In the genomic region with DNA sequence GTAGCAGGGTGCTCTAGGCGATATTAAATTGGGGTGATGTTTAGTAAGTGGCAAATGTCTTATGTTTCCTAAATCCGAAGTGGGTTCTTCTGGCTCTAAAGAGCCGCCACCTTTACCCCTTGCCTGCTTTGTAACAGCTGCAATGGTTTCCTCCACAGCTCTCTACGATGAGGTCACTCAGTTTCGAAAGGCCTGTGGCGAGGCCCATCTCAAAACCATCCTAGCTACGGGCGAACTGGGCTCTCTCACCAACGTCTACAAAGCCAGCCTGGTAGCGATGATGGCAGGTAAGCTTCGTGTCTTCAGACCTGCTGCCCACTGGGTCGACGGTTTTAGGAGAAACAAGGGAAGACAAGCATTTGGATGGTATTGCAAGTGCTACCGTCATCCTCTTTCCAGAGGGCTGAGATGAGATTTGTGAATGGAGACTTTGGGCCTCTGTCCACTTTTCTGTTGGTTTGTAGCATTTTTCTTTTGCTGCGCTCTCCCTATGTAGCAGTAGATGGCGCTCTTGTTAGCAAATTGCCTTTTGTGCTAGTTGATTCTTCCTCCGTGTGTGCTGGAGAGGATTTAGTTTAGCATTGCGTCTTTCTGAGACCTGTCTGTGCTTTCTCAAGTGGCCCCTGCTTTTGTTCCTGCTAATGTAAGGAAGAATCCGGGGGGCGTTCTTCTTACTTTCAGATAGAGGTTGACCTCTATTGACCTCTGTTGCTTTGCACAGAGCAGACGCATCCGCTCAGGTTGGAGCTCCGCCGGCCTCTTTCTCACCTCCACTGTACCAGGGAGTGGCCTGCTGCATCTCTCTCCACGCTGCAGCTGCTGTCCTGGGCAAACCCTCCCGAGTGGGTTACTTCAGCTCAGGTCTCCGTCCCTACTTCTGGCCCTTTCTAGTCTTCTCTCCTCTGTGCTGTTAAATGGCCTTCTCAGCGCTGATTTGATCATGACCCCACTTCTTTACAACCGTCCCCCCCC, we compare ENCODE assay signal across 9 mouse cellular contexts. TPM values are rescaled to one million over a fixed set of nuclear protein-coding genes. Genes with fewer than 3 reads are reported as not detected.
DNase-seq lines count a peak whose midpoint lies in the region; ATAC-seq and TF ChIP-seq lines count a peak whose summit lies in the region.
"Had no signal": no experiment of that assay in that cellular context is flagged by ENCODE, and none has a peak within 500 bp of the region (broad histone marks: within the 10 kb centered on the region; RNA-seq: fewer than 3 reads in every experiment).

No protein-coding gene starts in this region.

- peaks cover 6% of the 10 kb centered on the region; the same call in 1 of the 2 replicates for H3K36me3 ChIP-seq in lung, embryonic 14.5 days (ENCODE audit: insufficient read depth)
- no peaks in the 10 kb centered on the region for H3K36me3 ChIP-seq in hindbrain, embryonic 14.5 days (replicated peaks; ENCODE audit: control insufficient read depth, insufficient read depth)
- peaks cover 21% of the 10 kb centered on the region for H3K36me3 ChIP-seq in liver, postnatal 0 days (replicated peaks; ENCODE audit: insufficient read depth, low read length)
- H3K36me3 ChIP-seq in stomach, embryonic 14.5 days (ENCODE audit: control insufficient read depth, insufficient read depth, low read length) = no peaks in the 10 kb centered on the region

- TF ChIP-seq CTCF in lung, embryonic 14.5 days (IDR thresholded peaks at IDR 0.05; ENCODE audit: low read depth) = peak; percentile 75
- TF ChIP-seq CTCF in liver, postnatal 0 days (IDR thresholded peaks at IDR 0.05; ENCODE audit: low read depth) = peak; percentile 64

- H3K4me3 ChIP-seq in lung, embryonic 14.5 days (ENCODE audit: low read depth, low read length) = no peak overlapping the region
- no peak overlapping the region for H3K4me3 ChIP-seq in hindbrain, embryonic 14.5 days (replicated peaks; ENCODE audit: low read length)
- H3K4me3 ChIP-seq in liver, postnatal 0 days (ENCODE audit: low read depth, low read length) = no peak overlapping the region
- H3K4me3 ChIP-seq in stomach, embryonic 14.5 days (ENCODE audit: low read depth, low read length) = no peak overlapping the region
- H3K4me3 ChIP-seq: embryonic facial prominence, embryonic 15.5 days had no signal

- WGBS in lung, embryonic 14.5 days = 66% methylated on average over 29 of the region's 29 CpGs
- WGBS in hindbrain, embryonic 14.5 days = 77% methylated on average over 29 of the region's 29 CpGs
- WGBS in liver, postnatal 0 days (ENCODE audit: insufficient replicate concordance) = 78% methylated on average over 29 of the region's 29 CpGs
- 70% methylated on average over 29 of the region's 29 CpGs for WGBS in stomach, embryonic 14.5 days

- TF ChIP-seq EP300 in liver, postnatal 0 days (IDR thresholded peaks at IDR 0.05; ENCODE audit: low read depth) = no peak

- DNase-seq in lung, embryonic 14.5 days = peak; percentile 81
- no peak for DNase-seq in lung, postnatal 14 days
- DNase-seq in hindbrain, embryonic 14.5 days (ENCODE audit: low spot score) = peak; percentile 82
- DNase-seq in liver, postnatal 0 days = no peak
- DNase-seq in gastrocnemius, adult 18-20 months (ENCODE audit: low spot score) = no peak
- DNase-seq in cerebellum, adult 8-10 months = no peak

- H3K9ac ChIP-seq in lung, embryonic 14.5 days = no peak overlapping the region
- no peak overlapping the region for H3K9ac ChIP-seq in hindbrain, embryonic 14.5 days
- no peak overlapping the region for H3K9ac ChIP-seq in liver, postnatal 0 days (replicated peaks)
- H3K9ac ChIP-seq in stomach, embryonic 14.5 days (replicated peaks; ENCODE audit: low read depth, low read length) = no peak overlapping the region
- H3K9ac ChIP-seq: embryonic facial prominence, embryonic 15.5 days had no signal

- ATAC-seq in lung, embryonic 14.5 days (ENCODE audit: insufficient read depth) = peak; percentile 35
- ATAC-seq in common myeloid progenitor, adult 5-6 weeks (replicated peaks; ENCODE audit: low read depth, poor library complexity, severe bottlenecking) = peak; percentile 51; the same call in 1 of the 2 replicates
- peak; percentile 51; the same call in 1 of the 2 replicates for ATAC-seq in hindbrain, embryonic 14.5 days (ENCODE audit: low FRiP score)
- ATAC-seq in liver, postnatal 0 days = no peak
- peak; percentile 62; the same call in 1 of the 2 replicates for ATAC-seq in stomach, embryonic 14.5 days (ENCODE audit: insufficient number of reproducible peaks, insufficient read depth, low FRiP score, low read depth)

- H3K27ac ChIP-seq in lung, embryonic 14.5 days (ENCODE audit: low read depth) = no peak overlapping the region
- no peak overlapping the region for H3K27ac ChIP-seq in hindbrain, embryonic 14.5 days
- H3K27ac ChIP-seq in liver, postnatal 0 days (ENCODE audit: low read depth) = no peak overlapping the region
- no peak overlapping the region for H3K27ac ChIP-seq in stomach, embryonic 14.5 days (ENCODE audit: low read length)
- H3K27ac ChIP-seq: embryonic facial prominence, embryonic 15.5 days had no signal

- H3K4me1 ChIP-seq in lung, embryonic 14.5 days (ENCODE audit: insufficient read depth) = no peaks in the 10 kb centered on the region
- H3K4me1 ChIP-seq in hindbrain, embryonic 14.5 days (replicated peaks; ENCODE audit: control insufficient read depth, insufficient read depth, low read length) = no peaks in the 10 kb centered on the region
- H3K4me1 ChIP-seq in liver, postnatal 0 days (ENCODE audit: insufficient read depth) = no peaks in the 10 kb centered on the region
- H3K4me1 ChIP-seq in stomach, embryonic 14.5 days (ENCODE audit: control insufficient read depth, insufficient read depth, low read length) = no peaks in the 10 kb centered on the region
- H3K4me1 ChIP-seq: embryonic facial prominence, embryonic 15.5 days had no signal

- no peaks in the 10 kb centered on the region for H3K27me3 ChIP-seq in lung, embryonic 14.5 days (ENCODE audit: insufficient read depth, low read length)
- no peaks in the 10 kb centered on the region for H3K27me3 ChIP-seq in hindbrain, embryonic 14.5 days (ENCODE audit: control insufficient read depth, insufficient read depth, low read length)
- H3K27me3 ChIP-seq in liver, postnatal 0 days (ENCODE audit: insufficient read depth, low read length) = no peaks in the 10 kb centered on the region
- no peaks in the 10 kb centered on the region for H3K27me3 ChIP-seq in stomach, embryonic 14.5 days (ENCODE audit: control insufficient read depth, insufficient read depth, low read length)
- H3K27me3 ChIP-seq: embryonic facial prominence, embryonic 15.5 days had no signal

- H3K4me2 ChIP-seq in lung, embryonic 14.5 days = no peak overlapping the region
- no peak overlapping the region for H3K4me2 ChIP-seq in hindbrain, embryonic 14.5 days (replicated peaks)
- no peak overlapping the region for H3K4me2 ChIP-seq in liver, postnatal 0 days (ENCODE audit: low read depth, low read length)
- H3K4me2 ChIP-seq in stomach, embryonic 14.5 days (replicated peaks; ENCODE audit: low read depth, low read length) = no peak overlapping the region
- H3K4me2 ChIP-seq: embryonic facial prominence, embryonic 15.5 days had no signal

- H3K9me3 ChIP-seq in lung, embryonic 14.5 days (ENCODE audit: low read depth, low read length) = peaks cover 4% of the 10 kb centered on the region; the same call in 1 of the 2 replicates
- peaks cover 12% of the 10 kb centered on the region for H3K9me3 ChIP-seq in hindbrain, embryonic 14.5 days (ENCODE audit: control insufficient read depth, low read length)
- no peaks in the 10 kb centered on the region for H3K9me3 ChIP-seq in liver, postnatal 0 days (ENCODE audit: low read length)
- H3K9me3 ChIP-seq in stomach, embryonic 14.5 days (ENCODE audit: control insufficient read depth, low read depth, low read length) = peaks cover 4% of the 10 kb centered on the region; the same call in 1 of the 2 replicates

RNA-seq across cellular contexts. Expression of gene Dera, which starts 42.5 kb away (rescaled TPM):
- polyA plus RNA-seq in lung, embryonic 14.5 days (2014; fragmentation: Nextera tagmentation; extraction: Ambion mirVana) = 62.0 and 64.2 TPM in 2 replicates
- total RNA-seq in common myeloid progenitor, adult 5-6 weeks (2017) = 90.0 and 91.7 TPM in 2 replicates
- 12.5 and 12.9 TPM in 2 replicates for polyA plus RNA-seq in hindbrain, embryonic 14.5 days (2014; fragmentation: Nextera tagmentation; extraction: Ambion mirVana)
- 42.5 and 43.6 TPM in 2 replicates for polyA plus RNA-seq in liver, postnatal 0 days (2015; fragmentation: Nextera tagmentation; extraction: Ambion mirVana)
- 50.7 and 53.5 TPM in 2 replicates for polyA plus RNA-seq in stomach, embryonic 14.5 days (2014; fragmentation: Nextera tagmentation; extraction: Ambion mirVana)
- 1 to 10 TPM; 6.5 to 7.8 TPM for total RNA-seq in gastrocnemius, adult 18-20 months (2021)

Comparison
In these comparisons a context has a peak if more than half of its experiments do, and no peak if none do; other contexts are left out.
1. DNase-seq: peak in lung, embryonic 14.5 days (single experiment) and hindbrain, embryonic 14.5 days (single experiment); none in lung, postnatal 14 days (single experiment), liver, postnatal 0 days (single experiment), gastrocnemius, adult 18-20 months (single experiment) and cerebellum, adult 8-10 months (single experiment).